Mouse (Mus musculus): ENCODE measurements around the gene Sesn1. TPM values are rescaled to one million over a fixed set of nuclear protein-coding genes. Genes with fewer than 3 reads are reported as not detected.

Gene Sesn1
- polyA plus RNA-seq, 1 experiment from 2014 or later: 47.6 TPM

DNA sequence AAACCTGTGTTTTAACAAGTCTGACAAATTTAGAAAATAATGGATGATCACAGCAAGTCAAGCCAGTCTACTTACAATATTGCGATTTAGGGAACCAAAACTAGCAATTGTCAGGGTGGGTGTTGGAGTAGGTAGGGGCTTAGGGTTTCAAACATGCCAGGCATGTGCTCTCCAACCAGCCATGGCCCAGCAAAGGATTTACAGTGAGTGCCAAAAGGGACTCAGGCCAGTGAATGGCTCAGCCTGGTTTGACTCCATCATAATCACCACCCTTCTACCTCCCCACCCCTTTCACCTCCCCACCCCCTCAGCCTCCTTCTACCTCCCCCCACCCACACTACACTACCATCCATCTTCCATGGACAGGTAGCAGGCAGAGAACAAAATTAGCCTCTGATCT lies 69.9 kb downstream of the Sesn1 start:
- WGBS: 60% methylated on average over 1 of the region's 1 CpGs
- no peak overlapping the region for H3K4me3 ChIP-seq

DNA sequence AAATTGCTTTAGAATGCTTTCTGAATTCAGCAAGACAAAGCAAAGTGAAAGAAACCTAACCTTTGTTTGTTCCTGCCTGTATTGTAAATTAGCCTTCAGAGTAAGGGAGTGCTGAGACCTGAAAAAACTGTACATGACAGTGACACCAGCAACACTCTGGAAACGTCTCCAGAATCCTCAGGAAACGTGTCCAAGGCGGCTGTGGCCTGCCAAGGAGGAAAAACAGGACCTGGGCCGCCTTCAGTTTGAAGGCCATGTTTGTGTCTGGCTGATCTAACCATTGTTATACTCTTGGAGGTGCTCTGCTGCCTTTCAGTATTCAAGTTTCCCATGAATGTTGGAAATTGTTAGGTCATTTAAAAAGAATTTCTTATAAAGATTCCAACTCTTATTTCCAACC lies 70.5 kb downstream of the Sesn1 start:
- ATAC-seq (ENCODE audit: insufficient number of reproducible peaks, low FRiP score, low TSS enrichment, low read depth): no peak
- Histone ChIP-seq H3K9ac (no peak overlapping the region), H3K4me3 (no peak overlapping the region), H3K27me3 (no peaks in the 10 kb centered on the region), H3K4me2 (no peak overlapping the region), H3K9me3 (no peaks in the 10 kb centered on the region), H3K4me1 (peaks cover 9% of the 10 kb centered on the region), H3K27ac (no peak overlapping the region), H3K36me3 (no peaks in the 10 kb centered on the region)
- 37% methylated on average over 4 of the region's 4 CpGs for WGBS

More for the DNA sequence above, 69.9 kb downstream of the Sesn1 start:
- Histone ChIP-seq H3K4me1 (peaks cover 6% of the 10 kb centered on the region), H3K27me3 (no peaks in the 10 kb centered on the region), H3K9ac (no peak overlapping the region), H3K36me3 (no peaks in the 10 kb centered on the region), H3K4me2 (no peak overlapping the region), H3K9me3 (no peaks in the 10 kb centered on the region), H3K27ac (no peak overlapping the region)
- ATAC-seq (ENCODE audit: insufficient number of reproducible peaks, low FRiP score, low TSS enrichment, low read depth): no peak

DNA sequence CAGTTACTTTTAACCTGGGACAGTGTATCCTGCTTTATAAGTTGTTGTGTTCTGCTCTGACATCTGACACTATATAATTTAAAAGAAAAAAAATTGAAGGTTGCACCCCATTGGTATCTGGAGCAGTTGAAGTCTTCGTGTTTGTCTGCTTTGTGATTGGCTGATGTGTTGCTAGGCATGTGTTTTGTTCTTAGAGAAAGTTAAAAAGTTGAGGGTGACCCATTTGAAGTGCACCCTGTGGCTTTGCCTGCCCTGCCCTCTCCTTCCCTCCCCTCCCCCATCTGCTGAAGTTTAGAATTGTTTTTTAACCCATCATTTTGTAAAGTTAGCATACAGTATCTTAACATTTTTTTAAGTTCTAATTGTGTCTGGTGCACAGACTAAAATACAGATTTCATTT lies 71.0 kb downstream of the Sesn1 start:
- WGBS: 18% methylated on average over 1 of the region's 1 CpGs
- H3K9ac ChIP-seq: no peak overlapping the region
- H3K36me3 ChIP-seq: no peaks in the 10 kb centered on the region
- H3K27ac ChIP-seq: no peak overlapping the region
- H3K27me3 ChIP-seq: no peaks in the 10 kb centered on the region
- ATAC-seq (ENCODE audit: insufficient number of reproducible peaks, low FRiP score, low TSS enrichment, low read depth): no peak
- peaks cover 9% of the 10 kb centered on the region for H3K4me1 ChIP-seq
- H3K4me3 ChIP-seq: no peak overlapping the region
- H3K9me3 ChIP-seq: no peaks in the 10 kb centered on the region
- no peak overlapping the region for H3K4me2 ChIP-seq

DNA sequence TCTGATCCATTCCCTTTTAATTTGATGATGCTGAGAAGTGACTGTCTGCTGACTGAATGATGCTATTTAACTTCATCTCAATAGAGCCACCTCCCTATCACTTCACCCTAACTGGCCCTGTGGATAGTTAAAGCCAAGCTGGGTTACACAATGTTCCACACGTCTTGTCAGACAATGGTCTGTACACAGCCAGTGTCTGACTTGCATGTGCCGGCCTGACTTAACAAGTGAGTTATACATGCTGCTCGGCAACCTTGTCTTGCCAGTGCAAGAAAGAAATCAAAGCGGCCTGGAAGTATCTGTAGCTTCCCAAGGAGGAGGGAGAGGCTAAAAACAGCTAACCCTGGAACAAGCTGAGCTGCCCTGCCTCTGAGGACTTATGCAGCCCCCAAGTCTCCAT lies 71.7 kb downstream of the Sesn1 start:
- H3K4me2 ChIP-seq: no peak overlapping the region
- H3K36me3 ChIP-seq: no peaks in the 10 kb centered on the region
- H3K4me1 ChIP-seq: peaks cover 9% of the 10 kb centered on the region
- 38% methylated on average over 4 of the region's 4 CpGs for WGBS
- no peak overlapping the region for H3K9ac ChIP-seq
- H3K27ac ChIP-seq: no peak overlapping the region
- ATAC-seq (ENCODE audit: insufficient number of reproducible peaks, low FRiP score, low TSS enrichment, low read depth): no peak
- H3K9me3 ChIP-seq: no peaks in the 10 kb centered on the region
- no peaks in the 10 kb centered on the region for H3K27me3 ChIP-seq
- no peak overlapping the region for H3K4me3 ChIP-seq

DNA sequence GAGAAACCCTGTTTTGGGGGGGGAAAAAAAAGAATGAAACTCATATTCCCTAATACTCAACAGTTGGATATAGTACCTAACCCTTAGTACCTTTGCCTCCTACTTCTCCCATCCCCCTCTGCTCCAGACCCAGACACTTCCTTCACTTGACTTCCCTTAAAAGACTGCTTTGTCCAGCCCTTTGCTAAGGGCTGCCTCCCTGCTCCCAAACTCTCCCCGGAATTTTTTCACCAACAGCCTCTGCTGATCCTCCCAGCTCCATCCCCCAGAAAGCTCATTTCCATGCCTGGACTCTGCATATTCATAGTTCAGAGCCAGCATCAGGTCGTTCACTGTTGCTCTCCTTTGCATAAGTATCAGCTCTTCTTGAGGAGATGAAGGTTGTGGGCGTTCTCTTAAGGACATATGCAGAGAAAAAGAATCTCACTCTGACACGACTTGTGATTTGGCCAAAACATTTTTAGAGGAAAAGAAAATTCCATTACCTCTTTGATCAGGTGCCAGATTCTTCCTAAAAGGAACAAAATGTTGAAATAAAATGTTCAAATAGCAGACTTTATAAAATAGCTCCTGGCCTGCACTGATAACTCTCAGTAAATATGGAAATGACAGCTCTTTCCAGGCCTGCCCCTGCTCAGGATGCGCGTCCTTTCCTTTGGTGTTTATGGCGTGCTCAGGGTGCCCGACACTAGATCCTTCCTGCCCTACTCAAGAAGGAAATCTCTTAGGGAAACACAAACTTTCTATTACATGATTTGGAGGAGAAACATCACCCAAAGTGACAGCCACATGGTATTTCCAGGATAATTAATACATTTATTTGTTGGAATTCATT lies 74.2 kb downstream of the Sesn1 start:
- no peak for ATAC-seq (ENCODE audit: insufficient number of reproducible peaks, low FRiP score, low TSS enrichment, low read depth)
- Histone ChIP-seq H3K9ac (no peak overlapping the region), H3K4me3 (no peak overlapping the region), H3K27me3 (no peaks in the 10 kb centered on the region), H3K4me1 (peaks cover 14% of the 10 kb centered on the region), H3K36me3 (no peaks in the 10 kb centered on the region), H3K9me3 (no peaks in the 10 kb centered on the region), H3K4me2 (no peak overlapping the region), H3K27ac (0 out of 2 replicates have a peak overlapping the region, but pooled peaks have one; percentile 3)
- WGBS: 32% methylated on average over 8 of the region's 8 CpGs

DNA sequence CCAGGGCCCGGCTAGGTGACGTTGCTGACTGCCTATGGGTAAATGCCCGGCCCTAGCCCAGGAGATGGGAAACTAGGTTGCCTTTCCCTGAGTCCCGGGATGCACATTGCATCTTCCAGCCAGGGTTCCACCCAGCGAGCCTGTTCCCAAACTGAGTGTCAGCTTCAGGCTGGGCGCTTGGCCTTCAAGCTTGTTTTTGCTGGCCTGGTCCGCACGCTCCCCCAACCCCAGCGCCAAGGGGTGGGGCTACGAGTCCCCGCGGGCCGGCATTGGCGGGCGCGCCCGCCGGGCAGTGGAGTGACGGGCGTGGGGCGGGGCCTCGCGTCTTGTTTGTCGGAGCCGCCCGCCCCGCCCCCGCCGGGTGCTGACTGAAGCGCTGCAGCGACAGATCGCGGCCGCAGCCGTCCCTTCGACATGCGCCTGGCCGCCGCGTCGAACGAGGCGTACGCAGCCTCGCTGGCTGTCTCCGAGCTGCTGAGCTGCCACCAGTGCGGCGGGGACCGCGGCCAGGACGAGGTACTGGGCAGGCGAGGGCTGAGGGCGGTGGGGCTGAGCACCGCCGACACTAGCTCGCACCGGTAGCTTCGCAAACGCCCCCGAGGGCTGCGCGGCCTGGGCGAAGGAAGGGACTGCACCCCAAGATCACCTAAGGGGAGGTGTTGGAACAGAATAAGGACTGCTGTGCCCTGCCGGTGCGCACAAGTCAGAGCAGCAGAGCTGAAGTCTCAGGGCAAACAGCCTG lies 77.5 kb downstream of the Sesn1 start:
- Histone ChIP-seq H3K9me3 (no peaks in the 10 kb centered on the region), H3K4me2 (peak overlapping the region; percentile 64), H3K36me3 (no peaks in the 10 kb centered on the region), H3K27ac (peak overlapping the region; percentile 94), H3K27me3 (no peaks in the 10 kb centered on the region), H3K9ac (peak overlapping the region; percentile 90), H3K4me1 (peaks cover 16% of the 10 kb centered on the region), H3K4me3 (peak overlapping the region; percentile 76)
- ATAC-seq (ENCODE audit: insufficient number of reproducible peaks, low FRiP score, low TSS enrichment, low read depth): peak; percentile 96
- WGBS: under 1% methylated on average over 59 of the region's 65 CpGs

DNA sequence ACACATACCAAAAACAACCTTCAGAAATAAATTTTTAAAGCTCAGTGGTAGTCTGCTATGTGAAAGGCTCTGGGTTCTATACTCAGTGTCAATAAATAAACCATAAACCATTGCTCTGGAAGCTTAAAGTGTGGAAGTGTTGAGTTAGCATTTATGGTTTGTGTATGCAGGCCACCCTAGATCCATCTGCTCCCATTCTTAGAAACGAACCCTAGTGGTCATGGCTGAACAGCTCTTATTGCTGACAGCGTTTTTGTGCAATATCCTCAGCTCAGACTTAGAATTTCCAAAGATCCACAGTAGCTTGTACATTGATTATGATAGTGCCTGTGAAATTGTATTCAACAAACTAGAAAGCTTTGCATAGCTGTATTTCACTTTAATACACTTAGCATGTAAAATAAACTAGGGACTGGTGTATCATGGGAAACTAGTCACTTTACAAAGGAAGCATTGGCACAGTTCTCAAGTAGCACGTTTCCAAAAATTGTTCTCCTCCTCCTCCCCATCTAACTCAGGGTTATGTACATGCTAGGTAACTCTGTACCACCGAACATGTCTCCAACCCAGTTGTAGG lies 78.7 kb downstream of the Sesn1 start:
- Histone ChIP-seq H3K9ac (no peak overlapping the region), H3K36me3 (no peaks in the 10 kb centered on the region), H3K27ac (no peak overlapping the region), H3K27me3 (no peaks in the 10 kb centered on the region), H3K4me2 (peak overlapping the region; percentile 64), H3K9me3 (no peaks in the 10 kb centered on the region), H3K4me1 (peaks cover 23% of the 10 kb centered on the region), H3K4me3 (peak overlapping the region; percentile 76; the same call in 1 of the 2 replicates)
- 34% methylated on average over 4 of the region's 4 CpGs for WGBS
- ATAC-seq (ENCODE audit: insufficient number of reproducible peaks, low FRiP score, low TSS enrichment, low read depth): no peak

DNA sequence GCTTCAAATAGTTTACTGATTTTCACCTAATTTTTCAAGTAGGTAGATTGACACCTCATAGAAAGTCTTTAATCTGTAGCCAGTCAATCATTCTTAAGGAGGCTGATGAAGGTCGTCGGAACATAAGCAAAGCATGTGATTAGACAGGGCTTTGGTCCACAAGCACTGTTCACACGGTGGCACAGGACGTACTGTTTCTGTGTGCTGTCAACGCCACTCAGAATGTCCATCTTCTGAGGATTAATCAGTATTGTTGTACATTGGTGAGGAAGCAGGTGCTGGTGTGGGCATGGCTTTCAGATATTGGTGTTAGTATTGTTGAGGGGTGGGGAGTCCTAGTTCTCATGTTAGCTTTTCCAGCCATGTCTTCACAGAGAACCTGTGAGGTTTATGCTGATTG lies 79.8 kb downstream of the Sesn1 start:
- Histone ChIP-seq H3K4me2 (no peak overlapping the region), H3K4me1 (peaks cover 25% of the 10 kb centered on the region), H3K4me3 (no peak overlapping the region), H3K9me3 (no peaks in the 10 kb centered on the region), H3K27me3 (no peaks in the 10 kb centered on the region), H3K36me3 (no peaks in the 10 kb centered on the region), H3K27ac (no peak overlapping the region), H3K9ac (no peak overlapping the region)
- ATAC-seq (ENCODE audit: insufficient number of reproducible peaks, low FRiP score, low TSS enrichment, low read depth): no peak
- 74% methylated on average over 5 of the region's 5 CpGs for WGBS

DNA sequence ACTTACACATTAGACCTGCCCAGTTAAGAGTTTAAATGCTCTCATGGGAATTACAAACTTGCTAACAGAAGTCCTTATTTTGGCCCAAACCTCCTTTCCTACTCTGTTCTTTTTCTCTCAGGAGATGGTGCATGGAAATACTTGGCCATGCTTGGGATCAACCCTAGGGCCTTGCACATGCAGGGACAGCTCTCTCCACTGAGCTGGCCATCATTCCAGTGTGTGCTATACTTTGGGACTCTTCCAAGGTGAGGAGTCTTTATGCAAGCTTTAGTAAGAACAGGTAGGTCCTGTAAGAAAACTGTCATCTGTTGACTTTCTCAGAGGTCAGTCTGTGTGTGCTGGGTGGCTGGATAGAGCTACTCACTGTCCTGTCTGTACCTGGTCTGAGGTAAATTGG lies 80.8 kb downstream of the Sesn1 start:
- no peak overlapping the region for H3K27ac ChIP-seq
- H3K4me2 ChIP-seq: no peak overlapping the region
- no peaks in the 10 kb centered on the region for H3K9me3 ChIP-seq
- peaks cover 22% of the 10 kb centered on the region for H3K4me1 ChIP-seq
- H3K4me3 ChIP-seq: no peak overlapping the region
- no peaks in the 10 kb centered on the region for H3K27me3 ChIP-seq
- H3K36me3 ChIP-seq: no peaks in the 10 kb centered on the region
- no peak overlapping the region for H3K9ac ChIP-seq
- ATAC-seq (ENCODE audit: insufficient number of reproducible peaks, low FRiP score, low TSS enrichment, low read depth): no peak

DNA sequence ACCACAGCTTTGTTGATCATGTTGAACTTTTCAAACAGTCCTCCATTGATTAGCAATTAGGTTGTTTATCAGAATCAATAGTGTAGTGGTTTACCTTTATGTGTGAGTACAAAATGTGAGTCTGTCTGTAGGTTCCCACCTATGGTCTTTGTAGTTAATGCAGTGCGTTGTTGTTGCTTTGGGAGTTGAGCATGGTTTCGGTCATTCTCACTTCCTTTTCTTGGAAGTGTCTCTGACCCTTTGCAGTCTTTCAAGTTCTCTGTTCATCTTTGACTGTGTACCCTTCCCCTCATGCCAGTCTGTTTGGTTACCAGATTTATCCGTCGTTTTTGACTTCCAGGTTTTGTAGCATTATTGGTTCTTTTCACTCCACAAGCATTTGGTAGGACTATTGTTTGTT lies 81.6 kb downstream of the Sesn1 start:
- no peaks in the 10 kb centered on the region for H3K9me3 ChIP-seq
- H3K27ac ChIP-seq: no peak overlapping the region
- no peaks in the 10 kb centered on the region for H3K27me3 ChIP-seq
- H3K4me1 ChIP-seq: peaks cover 22% of the 10 kb centered on the region
- H3K9ac ChIP-seq: no peak overlapping the region
- no peak overlapping the region for H3K4me3 ChIP-seq
- no peak overlapping the region for H3K4me2 ChIP-seq
- 92% methylated on average over 4 of the region's 4 CpGs for WGBS
- H3K36me3 ChIP-seq: peaks cover 5% of the 10 kb centered on the region
- no peak for ATAC-seq (ENCODE audit: insufficient number of reproducible peaks, low FRiP score, low TSS enrichment, low read depth)

DNA sequence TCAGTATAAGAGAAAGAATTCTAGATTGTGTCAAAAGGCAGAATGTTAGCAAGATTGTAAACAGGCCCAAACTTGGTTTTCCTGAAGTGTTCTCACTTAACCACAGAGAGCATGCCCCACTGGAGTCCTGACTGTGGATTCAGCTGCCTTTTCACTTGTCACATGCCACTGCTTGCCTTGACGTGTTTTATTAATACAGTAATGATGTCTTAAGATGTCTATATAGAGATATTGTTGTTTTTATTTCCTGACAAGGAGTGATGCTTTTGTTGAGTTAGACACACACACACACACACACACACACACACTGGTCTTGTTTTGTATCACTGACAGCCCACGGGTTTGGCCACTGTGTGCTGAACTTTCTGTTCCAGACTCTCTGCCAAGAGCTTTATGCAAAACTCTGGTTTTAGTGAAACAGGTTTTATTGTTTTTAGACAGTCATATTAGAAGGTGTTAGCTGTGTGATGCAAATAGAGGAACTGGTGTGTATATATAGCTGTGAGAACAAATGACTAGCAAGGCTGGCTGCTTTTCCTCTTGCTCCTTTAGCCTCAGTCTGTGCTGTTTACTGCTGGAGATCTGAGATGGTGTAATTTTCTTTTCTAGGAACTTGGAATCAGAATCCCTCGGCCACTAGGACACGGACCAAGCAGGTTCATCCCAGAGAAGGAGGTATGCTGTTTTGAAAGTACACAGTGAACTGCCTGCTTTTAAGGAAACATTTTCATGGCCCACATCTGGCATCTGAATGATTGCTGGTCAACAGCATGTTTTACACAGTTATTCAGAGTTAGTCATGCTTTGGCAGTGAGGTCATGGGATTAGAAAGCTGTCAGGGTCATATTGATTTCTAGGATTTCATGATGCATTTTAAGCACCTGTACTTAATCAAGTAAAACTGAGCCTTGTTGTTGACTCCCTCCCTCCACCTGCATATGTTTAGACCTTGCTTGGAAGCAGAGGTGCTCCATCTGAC lies 84.0 kb downstream of the Sesn1 start:
- Histone ChIP-seq H3K9me3 (no peaks in the 10 kb centered on the region), H3K27me3 (no peaks in the 10 kb centered on the region), H3K4me2 (no peak overlapping the region), H3K4me3 (no peak overlapping the region), H3K4me1 (peaks cover 17% of the 10 kb centered on the region), H3K27ac (peak overlapping the region; percentile 67; the same call in 1 of the 2 replicates), H3K36me3 (peaks cover 15% of the 10 kb centered on the region), H3K9ac (no peak overlapping the region)
- no peak for ATAC-seq (ENCODE audit: insufficient number of reproducible peaks, low FRiP score, low TSS enrichment, low read depth)
- WGBS: 29% methylated on average over 4 of the region's 4 CpGs

Data from limb, embryonic 15.5 days (tissue).